Mouse (Mus musculus): ENCODE results near the gene 4933424G06Rik. TPM values are rescaled to one million over a fixed set of nuclear protein-coding genes. Genes with fewer than 3 reads are reported as not detected.

4933424G06Rik gene
- polyA plus RNA-seq, 1 experiment from 2014 or later = not detected

GRCm38 (mm10) chr1:36767321-36767720, 57.4 kb downstream of the 4933424G06Rik start:
- no peak overlapping the region for H3K4me3 ChIP-seq (ENCODE audit: low read depth, low read length)
- H3K9ac ChIP-seq (replicated peaks; ENCODE audit: low read depth, low read length) = no peak overlapping the region
- no peaks in the 10 kb centered on the region for H3K9me3 ChIP-seq (ENCODE audit: control insufficient read depth, low read depth, low read length)
- no peak overlapping the region for H3K4me2 ChIP-seq (replicated peaks; ENCODE audit: low read depth, low read length)
- no peaks in the 10 kb centered on the region for H3K4me1 ChIP-seq (ENCODE audit: control insufficient read depth, insufficient read depth, low read length)
- H3K27ac ChIP-seq (ENCODE audit: low read length) = no peak overlapping the region
- ATAC-seq (ENCODE audit: insufficient number of reproducible peaks, insufficient read depth, low FRiP score, low read depth) = no peak
- H3K27me3 ChIP-seq (ENCODE audit: control insufficient read depth, insufficient read depth, low read length) = 0 out of 2 replicates have a peak, but pooled peaks cover 2% of the 10 kb centered on the region
- WGBS = 12% methylated on average over 10 of the region's 10 CpGs
- no peaks in the 10 kb centered on the region for H3K36me3 ChIP-seq (ENCODE audit: control insufficient read depth, insufficient read depth, low read length)

GRCm38 (mm10) chr1:36768786-36769185, 58.8 kb downstream of the 4933424G06Rik start:
- H3K4me3 ChIP-seq (ENCODE audit: low read depth, low read length) = no peak overlapping the region
- no peak for ATAC-seq (ENCODE audit: insufficient number of reproducible peaks, insufficient read depth, low FRiP score, low read depth)
- no peak overlapping the region for H3K27ac ChIP-seq (ENCODE audit: low read length)
- H3K9me3 ChIP-seq (ENCODE audit: control insufficient read depth, low read depth, low read length) = no peaks in the 10 kb centered on the region
- H3K4me2 ChIP-seq (replicated peaks; ENCODE audit: low read depth, low read length) = no peak overlapping the region
- 0 out of 2 replicates have a peak, but pooled peaks cover 2% of the 10 kb centered on the region for H3K27me3 ChIP-seq (ENCODE audit: control insufficient read depth, insufficient read depth, low read length)
- no peak overlapping the region for H3K9ac ChIP-seq (replicated peaks; ENCODE audit: low read depth, low read length)
- 74% methylated on average over 5 of the region's 5 CpGs for WGBS
- no peaks in the 10 kb centered on the region for H3K4me1 ChIP-seq (ENCODE audit: control insufficient read depth, insufficient read depth, low read length)
- no peaks in the 10 kb centered on the region for H3K36me3 ChIP-seq (ENCODE audit: control insufficient read depth, insufficient read depth, low read length)

GRCm38 (mm10) chr1:36769951-36770350, 60.0 kb downstream of the 4933424G06Rik start:
- H3K9me3 ChIP-seq (ENCODE audit: control insufficient read depth, low read depth, low read length) = no peaks in the 10 kb centered on the region
- H3K4me2 ChIP-seq (replicated peaks; ENCODE audit: low read depth, low read length) = no peak overlapping the region
- H3K36me3 ChIP-seq (ENCODE audit: control insufficient read depth, insufficient read depth, low read length) = no peaks in the 10 kb centered on the region
- no peak overlapping the region for H3K9ac ChIP-seq (replicated peaks; ENCODE audit: low read depth, low read length)
- no peaks in the 10 kb centered on the region for H3K4me1 ChIP-seq (ENCODE audit: control insufficient read depth, insufficient read depth, low read length)
- H3K27me3 ChIP-seq (ENCODE audit: control insufficient read depth, insufficient read depth, low read length) = 0 out of 2 replicates have a peak, but pooled peaks cover 2% of the 10 kb centered on the region
- WGBS = 91% methylated on average over 1 of the region's 1 CpGs
- H3K4me3 ChIP-seq (ENCODE audit: low read depth, low read length) = no peak overlapping the region
- H3K27ac ChIP-seq (ENCODE audit: low read length) = no peak overlapping the region
- no peak for ATAC-seq (ENCODE audit: insufficient number of reproducible peaks, insufficient read depth, low FRiP score, low read depth)

GRCm38 (mm10) chr1:36770998-36771397, 61.0 kb downstream of the 4933424G06Rik start:
- Histone ChIP-seq H3K4me3 (ENCODE audit: low read depth, low read length) (peak overlapping the region; percentile 17; the same call in 1 of the 2 replicates), H3K36me3 (ENCODE audit: control insufficient read depth, insufficient read depth, low read length) (no peaks in the 10 kb centered on the region), H3K27me3 (ENCODE audit: control insufficient read depth, insufficient read depth, low read length) (0 out of 2 replicates have a peak, but pooled peaks cover 2% of the 10 kb centered on the region), H3K4me1 (ENCODE audit: control insufficient read depth, insufficient read depth, low read length) (no peaks in the 10 kb centered on the region), H3K9me3 (ENCODE audit: control insufficient read depth, low read depth, low read length) (no peaks in the 10 kb centered on the region), H3K9ac (replicated peaks; ENCODE audit: low read depth, low read length) (no peak overlapping the region), H3K27ac (ENCODE audit: low read length) (no peak overlapping the region), H3K4me2 (replicated peaks; ENCODE audit: low read depth, low read length) (peak overlapping the region; percentile 39)
- 14% methylated on average over 27 of the region's 27 CpGs for WGBS
- peak; percentile 56; the same call in 1 of the 2 replicates for ATAC-seq (ENCODE audit: insufficient number of reproducible peaks, insufficient read depth, low FRiP score, low read depth)

- H3K4me1 ChIP-seq (ENCODE audit: control insufficient read depth, insufficient read depth, low read length) = no peaks in the 10 kb centered on the region
- peak; percentile 33; the same call in 1 of the 2 replicates for ATAC-seq (ENCODE audit: insufficient number of reproducible peaks, insufficient read depth, low FRiP score, low read depth)
- no peak overlapping the region for H3K4me2 ChIP-seq (replicated peaks; ENCODE audit: low read depth, low read length)
- 78% methylated on average over 9 of the region's 9 CpGs for WGBS
- no peak overlapping the region for H3K27ac ChIP-seq (ENCODE audit: low read length)
- H3K4me3 ChIP-seq (ENCODE audit: low read depth, low read length) = no peak overlapping the region
- 0 out of 2 replicates have a peak, but pooled peaks cover 2% of the 10 kb centered on the region for H3K27me3 ChIP-seq (ENCODE audit: control insufficient read depth, insufficient read depth, low read length)
- no peak overlapping the region for H3K9ac ChIP-seq (replicated peaks; ENCODE audit: low read depth, low read length)
- no peaks in the 10 kb centered on the region for H3K36me3 ChIP-seq (ENCODE audit: control insufficient read depth, insufficient read depth, low read length)
- H3K9me3 ChIP-seq (ENCODE audit: control insufficient read depth, low read depth, low read length) = no peaks in the 10 kb centered on the region
Observed at GRCm38 (mm10) chr1:36772198-36772934, 62.4 kb downstream of the 4933424G06Rik start.

- 85% methylated on average over 13 of the region's 13 CpGs for WGBS
- Histone ChIP-seq H3K4me3 (ENCODE audit: low read depth, low read length) (no peak overlapping the region), H3K4me1 (ENCODE audit: control insufficient read depth, insufficient read depth, low read length) (no peaks in the 10 kb centered on the region), H3K9ac (replicated peaks; ENCODE audit: low read depth, low read length) (no peak overlapping the region), H3K9me3 (ENCODE audit: control insufficient read depth, low read depth, low read length) (no peaks in the 10 kb centered on the region), H3K27me3 (ENCODE audit: control insufficient read depth, insufficient read depth, low read length) (no peaks in the 10 kb centered on the region), H3K36me3 (ENCODE audit: control insufficient read depth, insufficient read depth, low read length) (no peaks in the 10 kb centered on the region), H3K4me2 (replicated peaks; ENCODE audit: low read depth, low read length) (no peak overlapping the region), H3K27ac (ENCODE audit: low read length) (no peak overlapping the region)
- no peak for ATAC-seq (ENCODE audit: insufficient number of reproducible peaks, insufficient read depth, low FRiP score, low read depth)
Observed at GRCm38 (mm10) chr1:36780793-36781192, 70.8 kb downstream of the 4933424G06Rik start.

- no peak overlapping the region for H3K27ac ChIP-seq (ENCODE audit: low read length)
- H3K36me3 ChIP-seq (ENCODE audit: control insufficient read depth, insufficient read depth, low read length) = no peaks in the 10 kb centered on the region
- no peaks in the 10 kb centered on the region for H3K27me3 ChIP-seq (ENCODE audit: control insufficient read depth, insufficient read depth, low read length)
- WGBS = 72% methylated on average over 11 of the region's 11 CpGs
- ATAC-seq (ENCODE audit: insufficient number of reproducible peaks, insufficient read depth, low FRiP score, low read depth) = no peak
- no peaks in the 10 kb centered on the region for H3K4me1 ChIP-seq (ENCODE audit: control insufficient read depth, insufficient read depth, low read length)
- no peak overlapping the region for H3K4me2 ChIP-seq (replicated peaks; ENCODE audit: low read depth, low read length)
- H3K9me3 ChIP-seq (ENCODE audit: control insufficient read depth, low read depth, low read length) = no peaks in the 10 kb centered on the region
- no peak overlapping the region for H3K4me3 ChIP-seq (ENCODE audit: low read depth, low read length)
- H3K9ac ChIP-seq (replicated peaks; ENCODE audit: low read depth, low read length) = no peak overlapping the region
Observed at GRCm38 (mm10) chr1:36782476-36782875, 72.5 kb downstream of the 4933424G06Rik start.

- 3% methylated on average over 20 of the region's 20 CpGs for WGBS
- H3K4me3 ChIP-seq (ENCODE audit: low read depth, low read length) = peak overlapping the region; percentile 39
- no peaks in the 10 kb centered on the region for H3K27me3 ChIP-seq (ENCODE audit: control insufficient read depth, insufficient read depth, low read length)
- no peak overlapping the region for H3K27ac ChIP-seq (ENCODE audit: low read length)
- no peaks in the 10 kb centered on the region for H3K36me3 ChIP-seq (ENCODE audit: control insufficient read depth, insufficient read depth, low read length)
- H3K9ac ChIP-seq (replicated peaks; ENCODE audit: low read depth, low read length) = peak overlapping the region; percentile 15; the same call in 1 of the 2 replicates
- peak overlapping the region; percentile 88 for H3K4me2 ChIP-seq (replicated peaks; ENCODE audit: low read depth, low read length)
- no peaks in the 10 kb centered on the region for H3K9me3 ChIP-seq (ENCODE audit: control insufficient read depth, low read depth, low read length)
- H3K4me1 ChIP-seq (ENCODE audit: control insufficient read depth, insufficient read depth, low read length) = no peaks in the 10 kb centered on the region
- ATAC-seq (ENCODE audit: insufficient number of reproducible peaks, insufficient read depth, low FRiP score, low read depth) = peak; percentile 59; the same call in 1 of the 2 replicates
Observed at GRCm38 (mm10) chr1:36784365-36785134, 74.6 kb downstream of the 4933424G06Rik start.
